Mouse (Mus musculus) E14TG2a.4 (cell line): ENCODE measurements at regions not wholly inside any gene's neighbourhood (a gene's known extent, or its start where the extent isn't known, plus 50 kb on each side); places are given as distances from the start of the nearest gene placed in this dataset.

ENCODE experiments used
- CTCF ChIP-seq: conservative IDR thresholded peaks from 2 replicates; pipeline ENCODE4 v1.5.1; 2014; ENCODE audit warnings: low read length
- NANOG ChIP-seq: IDR thresholded peaks from 2 replicates; pipeline ENCODE4 v1.6.1; 2014; ENCODE audit warnings: borderline replicate concordance, low read length, mixed read lengths
- POU5F1 ChIP-seq: IDR thresholded peaks from 2 replicates; pipeline ENCODE4 v1.6.1; 2014; ENCODE audit warnings: low read length, borderline replicate concordance

- TF ChIP-seq CTCF (no peak), NANOG (no peak), POU5F1 (no peak)
These were observed 445.0 kb upstream of the Stxbp6 start for GRCm38 (mm10) chr12:45519554-45519953.
